Mouse (Mus musculus) liver, adult 2 months (tissue): Measurements from ENCODE around the gene Pcp4l1.

ENCODE experiments used
- CTCF ChIP-seq: fragments of 200-500 bp; IDR thresholded peaks from 2 replicates; pipeline ENCODE4 v1.5.1; 2011; ENCODE audit warnings: low read depth, low read length, control low read depth
- POLR2A ChIP-seq: fragments of 200-500 bp; IDR thresholded peaks from 2 replicates; pipeline ENCODE4 v1.6.1; 2011; ENCODE audit warnings: low read length, control low read depth; ENCODE audit not compliant: insufficient read depth; ENCODE audit errors: extremely low read depth

DNA sequence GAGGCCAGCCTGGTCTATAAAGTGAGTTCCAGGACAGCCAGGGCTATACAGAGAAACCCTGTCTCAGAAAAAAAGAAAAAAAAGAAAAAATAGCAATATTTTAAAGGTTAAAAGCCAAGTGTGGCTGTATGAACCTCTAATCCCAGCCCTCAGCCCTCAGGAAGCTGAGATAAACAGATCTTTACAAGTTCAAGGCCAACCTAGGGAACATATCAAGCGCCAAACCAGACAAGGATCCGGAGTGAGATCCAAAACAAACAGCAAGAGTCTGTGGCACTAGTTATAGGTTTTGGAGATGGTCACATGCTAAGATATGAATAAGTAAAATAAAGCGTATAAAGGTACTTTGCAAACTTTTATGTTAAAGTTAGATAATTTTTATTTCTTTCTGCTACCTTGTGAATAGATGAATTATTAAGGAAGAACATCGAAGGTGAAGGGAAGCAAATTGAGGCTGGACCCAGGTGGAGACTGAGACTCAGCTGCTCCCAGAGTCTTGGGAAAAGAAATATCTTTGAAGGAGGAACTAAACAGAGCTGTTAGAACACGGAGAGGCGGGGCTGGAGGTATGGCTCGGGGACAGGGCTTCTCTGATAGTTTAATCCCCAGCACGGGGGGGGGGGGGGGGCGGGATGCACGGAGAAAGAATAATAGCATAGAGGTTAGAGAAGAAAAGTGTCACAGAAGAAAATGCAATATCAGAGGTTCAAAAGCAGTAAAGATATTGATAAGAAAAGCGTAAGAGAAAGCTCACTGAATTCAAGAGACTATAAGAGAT, 7.6 kb upstream of the Pcp4l1 start:
- TF ChIP-seq CTCF, result no peak
- no peak for TF ChIP-seq POLR2A
